ENCODE assay signal across 15 mouse cellular contexts in the genomic region with DNA sequence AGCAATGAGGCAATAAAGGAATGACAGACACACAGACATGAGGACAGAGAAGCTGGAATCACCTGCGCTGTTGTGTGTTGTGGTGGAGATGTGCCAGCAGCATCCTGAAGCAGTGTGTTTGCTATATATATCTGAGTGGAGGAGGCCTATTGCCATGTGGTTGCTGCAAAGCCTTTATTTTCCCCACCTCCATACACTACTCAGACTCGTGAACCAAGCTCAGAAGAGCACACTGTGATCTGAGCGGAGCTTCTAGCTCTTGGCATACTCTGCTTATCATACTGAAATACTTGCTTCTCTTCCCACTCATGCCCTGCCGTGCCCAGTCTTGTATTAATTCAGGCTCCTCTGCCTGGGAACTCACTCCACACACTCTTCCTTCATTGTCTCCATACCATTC.
A peak's percentile ranks its signal among the peaks of the same experiment; 100 is the strongest.
DNase-seq lines count a peak whose midpoint lies in the region.
"Had no signal": no experiment of that assay in that cellular context is flagged by ENCODE, and none has a peak within 500 bp of the region (broad histone marks: within the 10 kb centered on the region; RNA-seq: fewer than 3 reads in every experiment).

No protein-coding gene starts in this region.

- DNase-seq in frontal cortex, postnatal 36 days (ENCODE audit: low spot score in 2 of 2): peak; percentile 17 to 32
- DNase-seq in frontal cortex, postnatal 14 days (ENCODE audit: low spot score in 2 of 2): no peak
- peak; percentile 49 for DNase-seq in layer of hippocampus, adult 9-11 months
- DNase-seq in layer of hippocampus, adult 11-12 months (ENCODE audit: low spot score): no peak
- DNase-seq in right cerebral cortex, adult 18-20 months: peak; percentile 39
- DNase-seq in right cerebral cortex, postnatal 4 days: no peak
- peak; percentile 18 for DNase-seq in fat pad, adult 2 months (ENCODE audit: extremely low read depth, low read depth, low spot score)
- DNase-seq in thymus, postnatal 36 days: no peak
- DNase-seq: adrenal gland, postnatal 14 days; cerebellum, adult 18-20 months; cerebellum, adult 9-11 months; cerebellum, postnatal 36 days; gastrocnemius, postnatal 10 days; heart, adult 2 months; heart, postnatal 36 days had no signal

Comparison
In these comparisons a context has a peak if more than half of its experiments do, and no peak if none do; other contexts are left out.
1. DNase-seq: peak in frontal cortex, postnatal 36 days (2 of 2), layer of hippocampus, adult 9-11 months (single experiment), right cerebral cortex, adult 18-20 months (single experiment) and fat pad, adult 2 months (single experiment); none in frontal cortex, postnatal 14 days (0 of 2), layer of hippocampus, adult 11-12 months (single experiment), right cerebral cortex, postnatal 4 days (single experiment) and thymus, postnatal 36 days (0 of 2).